Mouse (Mus musculus) kidney, adult 2 months (tissue): ENCODE measurements around the gene Snd1.

ENCODE experiments used
- CTCF ChIP-seq: fragments of 200-500 bp; conservative IDR thresholded peaks from 2 replicates; pipeline ENCODE4 v1.5.1; 2011; ENCODE audit warnings: low read depth, mild to moderate bottlenecking, control low read depth, low read length, moderate library complexity, mixed read lengths; ENCODE audit not compliant: insufficient read depth, insufficient read length
- POLR2A ChIP-seq: fragments of 200-500 bp; IDR thresholded peaks from one replicate; pipeline ENCODE4 v1.6.1; 2011; ENCODE audit warnings: low read depth, low read length, control low read depth

DNA sequence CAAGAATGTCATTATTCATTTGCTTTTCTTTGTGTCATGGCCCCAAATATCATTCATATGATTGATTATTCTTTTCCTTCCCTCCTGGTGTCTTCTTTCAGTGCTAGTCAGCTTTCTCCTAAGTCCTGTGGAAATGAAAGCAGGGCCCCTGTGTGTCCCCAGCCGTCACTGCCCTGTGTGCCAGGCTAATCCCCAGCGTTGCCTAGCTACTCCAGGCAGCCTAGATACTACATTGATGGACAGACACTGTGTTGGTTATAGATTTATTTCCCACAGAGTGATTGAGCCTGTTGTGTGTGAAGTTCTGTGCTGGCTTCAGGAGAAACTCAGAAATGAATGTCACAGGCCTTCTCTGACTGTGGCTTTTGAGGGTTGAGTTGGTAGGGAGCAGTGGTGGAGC, 41.7 kb downstream of the Snd1 start:
- TF ChIP-seq CTCF (no peak), POLR2A (no peak)
